9 mouse cellular contexts compared by ENCODE assay signal in the genomic region with DNA sequence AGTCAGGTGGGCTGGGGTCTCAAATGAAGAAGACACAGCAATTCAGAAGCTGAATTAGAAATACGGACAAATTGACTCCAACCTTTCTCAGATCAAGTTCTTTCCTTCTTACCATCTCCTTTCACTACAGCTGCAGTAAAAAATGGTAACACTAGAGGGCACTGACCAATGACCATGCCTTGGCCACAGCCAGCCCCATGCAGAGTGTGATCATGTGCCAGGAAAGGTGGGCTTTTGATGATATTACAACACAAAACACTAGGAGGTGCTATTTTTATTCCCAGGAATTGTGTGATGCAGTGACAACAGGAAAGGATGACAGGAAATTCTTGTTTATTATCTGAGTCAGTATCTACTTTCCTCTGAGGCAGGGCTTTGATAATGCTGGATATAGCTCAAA. TPM values are rescaled to one million over a fixed set of nuclear protein-coding genes. Genes with fewer than 3 reads are reported as not detected.
DNase-seq lines count a peak whose midpoint lies in the region; ATAC-seq and TF ChIP-seq lines count a peak whose summit lies in the region.
"Had no signal": no experiment of that assay in that cellular context is flagged by ENCODE, and none has a peak within 500 bp of the region (broad histone marks: within the 10 kb centered on the region; RNA-seq: fewer than 3 reads in every experiment).

No protein-coding gene starts in this region.

- H3K4me3 ChIP-seq in kidney, adult 2 months (ENCODE audit: insufficient read depth, low read depth, low read length), result no peak overlapping the region
- no peak overlapping the region for H3K4me3 ChIP-seq in E14TG2a.4 (replicated peaks; ENCODE audit: low read length)
- no peak overlapping the region for H3K4me3 ChIP-seq in liver, postnatal 0 days (ENCODE audit: low read depth, low read length)
- H3K4me3 ChIP-seq: lung, embryonic 15.5 days had no signal

- intact Hi-C loops in left cerebral cortex, postnatal 25 days (cut with DNase I), result no loop called here

- no peak overlapping the region for H3K4me2 ChIP-seq in liver, postnatal 0 days (ENCODE audit: low read depth, low read length)
- H3K4me2 ChIP-seq: lung, embryonic 15.5 days had no signal

- H3K36me3 ChIP-seq in kidney, adult 2 months (ENCODE audit: control insufficient read depth, insufficient read depth, low read length), result no peaks in the 10 kb centered on the region
- no peaks in the 10 kb centered on the region for H3K36me3 ChIP-seq in E14TG2a.4 (ENCODE audit: insufficient read depth, low read length)
- H3K36me3 ChIP-seq in liver, postnatal 0 days (replicated peaks; ENCODE audit: insufficient read depth, low read length), result no peaks in the 10 kb centered on the region
- H3K36me3 ChIP-seq: lung, embryonic 15.5 days had no signal

- TF ChIP-seq POLR2A in kidney, adult 2 months (IDR thresholded peaks at IDR 0.05; ENCODE audit: low read depth, low read length), result no peak

- no peak overlapping the region for H3K27ac ChIP-seq in kidney, adult 2 months (ENCODE audit: insufficient read depth, low read depth, low read length)
- H3K27ac ChIP-seq in liver, postnatal 0 days (ENCODE audit: low read depth), result no peak overlapping the region
- H3K27ac ChIP-seq: lung, embryonic 15.5 days had no signal

- TF ChIP-seq EP300 in liver, postnatal 0 days (IDR thresholded peaks at IDR 0.05; ENCODE audit: low read depth), result no peak

- H3K27me3 ChIP-seq in kidney, adult 2 months (replicated peaks; ENCODE audit: control insufficient read depth, insufficient read depth, low read length), result no peaks in the 10 kb centered on the region
- H3K27me3 ChIP-seq in E14TG2a.4 (ENCODE audit: insufficient read depth, low read length), result no peaks in the 10 kb centered on the region
- H3K27me3 ChIP-seq in liver, postnatal 0 days (ENCODE audit: insufficient read depth, low read length), result no peaks in the 10 kb centered on the region
- H3K27me3 ChIP-seq: lung, embryonic 15.5 days had no signal

- 60% methylated on average over 1 of the region's 1 CpGs for WGBS in kidney, adult 2 months
- WGBS in liver, postnatal 0 days (ENCODE audit: insufficient replicate concordance), result 67% methylated on average over 1 of the region's 1 CpGs

- peak; percentile 29 for DNase-seq in kidney, adult 2 months
- no peak for DNase-seq in kidney, adult 11 months
- DNase-seq in embryo, embryonic 11 days, result peak; percentile 52
- no peak for DNase-seq in liver, postnatal 0 days
- DNase-seq in gastrocnemius, postnatal 10 days, result no peak
- no peak for DNase-seq in layer of hippocampus, postnatal 14 days (ENCODE audit: low spot score in 2 of 2)
- DNase-seq in left cerebral cortex, postnatal 25 days (ENCODE audit: low spot score in 2 of 2), result no peak

- ATAC-seq in liver, postnatal 0 days, result peak; percentile 55

- peak; percentile 44 for TF ChIP-seq CTCF in kidney, adult 2 months (conservative IDR thresholded peaks at IDR 0.05; ENCODE audit: insufficient read depth, insufficient read length, low read depth, low read length)
- TF ChIP-seq CTCF in E14TG2a.4 (conservative IDR thresholded peaks at IDR 0.05; ENCODE audit: low read length), result peak; percentile 18
- TF ChIP-seq CTCF in liver, postnatal 0 days (IDR thresholded peaks at IDR 0.05; ENCODE audit: low read depth), result peak; percentile 81

- H3K9me3 ChIP-seq in E14TG2a.4 (ENCODE audit: low read length), result no peaks in the 10 kb centered on the region
- H3K9me3 ChIP-seq in liver, postnatal 0 days (ENCODE audit: low read length), result no peaks in the 10 kb centered on the region
- H3K9me3 ChIP-seq: lung, embryonic 15.5 days had no signal

- no peaks in the 10 kb centered on the region for H3K4me1 ChIP-seq in kidney, adult 2 months (ENCODE audit: control insufficient read depth, insufficient read depth, low read length)
- H3K4me1 ChIP-seq in E14TG2a.4 (replicated peaks; ENCODE audit: low read depth, low read length), result no peaks in the 10 kb centered on the region
- peaks cover 18% of the 10 kb centered on the region for H3K4me1 ChIP-seq in liver, postnatal 0 days (ENCODE audit: insufficient read depth)

- no peak overlapping the region for H3K9ac ChIP-seq in liver, postnatal 0 days (replicated peaks)
- H3K9ac ChIP-seq: lung, embryonic 15.5 days had no signal

RNA-seq across cellular contexts. Expression of a gene that starts 11.6 kb away (rescaled TPM):
- polyA plus RNA-seq in kidney, adult 2 months (2012; rRNA removed), result 0.11 TPM in 1 of 2 replicates, not detected in the other
- 0.40 and 0.42 TPM in 2 replicates for polyA plus RNA-seq in liver, postnatal 0 days (2015; fragmentation: Nextera tagmentation; extraction: Ambion mirVana)
- under 1 TPM in 1 of 2 experiments, not detected in 1; 0.18 TPM for total RNA-seq in gastrocnemius, postnatal 10 days (2021)
- not detected for total RNA-seq in layer of hippocampus, postnatal 14 days (2021)
- not detected for total RNA-seq in left cerebral cortex, postnatal 25 days (2021)

RNA-seq across cellular contexts. Expression of a gene that starts 55.1 kb away (rescaled TPM):
- polyA plus RNA-seq in kidney, adult 2 months (2012; rRNA removed), result 0.06 TPM in 1 of 2 replicates, not detected in the other
- polyA plus RNA-seq in liver, postnatal 0 days (2015; fragmentation: Nextera tagmentation; extraction: Ambion mirVana), result 0.09 TPM in 1 of 2 replicates, not detected in the other
- not detected for total RNA-seq in gastrocnemius, postnatal 10 days (2021)
- total RNA-seq in layer of hippocampus, postnatal 14 days (2021), result not detected
- not detected for total RNA-seq in left cerebral cortex, postnatal 25 days (2021)
- polyA plus RNA-seq: lung, embryonic 15.5 days had no signal

Comparison
In these comparisons a context has a peak if more than half of its experiments do, and no peak if none do; other contexts are left out.
1. DNase-seq: peak in kidney, adult 2 months (single experiment) and embryo, embryonic 11 days (single experiment); none in kidney, adult 11 months (single experiment), liver, postnatal 0 days (single experiment), gastrocnemius, postnatal 10 days (single experiment), layer of hippocampus, postnatal 14 days (0 of 2) and left cerebral cortex, postnatal 25 days (0 of 2).
2. CTCF ChIP-seq: peak in every context shown above with its lines; median percentile 81 in liver, postnatal 0 days; 44 in kidney, adult 2 months; 18 in E14TG2a.4.